Mouse (Mus musculus): ENCODE measurements around the gene Ankrd28.

GRCm38 (mm10) chr14:31854667-31855066 is 24.2 kb upstream of the Ankrd28 start:
- no peak for TF ChIP-seq MAX (IDR thresholded peaks at IDR 0.05; ENCODE audit: low read depth)
- TF ChIP-seq REST (IDR thresholded peaks at IDR 0.05; ENCODE audit: insufficient read depth, insufficient read length) = no peak

Measured in myocyte (in vitro differentiated cells).